Mouse (Mus musculus): ENCODE results near the gene Gm5737. TPM values are rescaled to one million over a fixed set of nuclear protein-coding genes. Genes with fewer than 3 reads are reported as not detected.

Gene Gm5737
- polyA plus RNA-seq, 1 experiment from 2014 or later, result not detected

- no peak for ATAC-seq (ENCODE audit: insufficient read depth)
- H3K4me3 ChIP-seq (replicated peaks), result no peak overlapping the region
- H3K27me3 ChIP-seq, result peaks cover 44% of the 10 kb centered on the region
- H3K27ac ChIP-seq (replicated peaks), result no peak overlapping the region
- no peaks in the 10 kb centered on the region for H3K9me3 ChIP-seq (replicated peaks)
- H3K36me3 ChIP-seq (replicated peaks), result no peaks in the 10 kb centered on the region
- H3K4me2 ChIP-seq, result no peak overlapping the region
- no peak overlapping the region for H3K9ac ChIP-seq
- 16% methylated on average over 3 of the region's 3 CpGs for WGBS (ENCODE audit: insufficient replicate concordance)
- peaks cover 18% of the 10 kb centered on the region for H3K4me1 ChIP-seq (replicated peaks)
Observed at GRCm38 (mm10) chr7:120826408-120826807, 14.2 kb downstream of the Gm5737 start.

- Histone ChIP-seq H3K4me1 (replicated peaks) (peaks cover 38% of the 10 kb centered on the region), H3K27me3 (peaks cover 53% of the 10 kb centered on the region), H3K27ac (replicated peaks) (peak overlapping the region; percentile 51), H3K4me2 (peak overlapping the region; percentile 99), H3K9me3 (replicated peaks) (no peaks in the 10 kb centered on the region), H3K9ac (peak overlapping the region; percentile 49), H3K4me3 (replicated peaks) (peak overlapping the region; percentile 66), H3K36me3 (replicated peaks) (no peaks in the 10 kb centered on the region)
- under 1% methylated on average over 46 of the region's 46 CpGs for whole genome bisulfite sequencing (ENCODE audit: insufficient replicate concordance)
- 0 out of 2 replicates have a peak, but pooled peaks have one; percentile 7 for ATAC-seq (ENCODE audit: insufficient read depth)
Observed at GRCm38 (mm10) chr7:120830431-120831381, 18.5 kb downstream of the Gm5737 start.

GRCm38 (mm10) chr7:120834426-120834825, 22.3 kb downstream of the Gm5737 start:
- peak overlapping the region; percentile 61 for H3K9ac ChIP-seq
- no peaks in the 10 kb centered on the region for H3K9me3 ChIP-seq (replicated peaks)
- WGBS (ENCODE audit: insufficient replicate concordance), result 15% methylated on average over 6 of the region's 6 CpGs
- peaks cover 49% of the 10 kb centered on the region for H3K4me1 ChIP-seq (replicated peaks)
- H3K36me3 ChIP-seq (replicated peaks), result no peaks in the 10 kb centered on the region
- ATAC-seq (ENCODE audit: insufficient read depth), result peak; percentile 55
- H3K27ac ChIP-seq (replicated peaks), result peak overlapping the region; percentile 90
- H3K4me3 ChIP-seq (replicated peaks), result peak overlapping the region; percentile 76
- peaks cover 29% of the 10 kb centered on the region for H3K27me3 ChIP-seq
- peak overlapping the region; percentile 83 for H3K4me2 ChIP-seq

- H3K36me3 ChIP-seq (replicated peaks), result no peaks in the 10 kb centered on the region
- H3K27ac ChIP-seq (replicated peaks), result peak overlapping the region; percentile 90
- peaks cover 24% of the 10 kb centered on the region for H3K27me3 ChIP-seq
- WGBS (ENCODE audit: insufficient replicate concordance), result 5% methylated on average over 14 of the region's 14 CpGs
- H3K9ac ChIP-seq, result peak overlapping the region; percentile 61
- H3K4me2 ChIP-seq, result peak overlapping the region; percentile 83
- H3K4me3 ChIP-seq (replicated peaks), result peak overlapping the region; percentile 76
- no peaks in the 10 kb centered on the region for H3K9me3 ChIP-seq (replicated peaks)
- ATAC-seq (ENCODE audit: insufficient read depth), result peak; percentile 83
- H3K4me1 ChIP-seq (replicated peaks), result peaks cover 46% of the 10 kb centered on the region
Observed at GRCm38 (mm10) chr7:120834863-120835372, 22.8 kb downstream of the Gm5737 start.

- Histone ChIP-seq H3K27ac (replicated peaks) (peak overlapping the region; percentile 90), H3K4me3 (replicated peaks) (peak overlapping the region; percentile 76), H3K9me3 (replicated peaks) (no peaks in the 10 kb centered on the region), H3K4me1 (replicated peaks) (peaks cover 43% of the 10 kb centered on the region), H3K36me3 (replicated peaks) (no peaks in the 10 kb centered on the region), H3K9ac (peak overlapping the region; percentile 71), H3K4me2 (peak overlapping the region; percentile 83), H3K27me3 (peaks cover 16% of the 10 kb centered on the region)
- ATAC-seq (ENCODE audit: insufficient read depth), result peak; percentile 82
- WGBS (ENCODE audit: insufficient replicate concordance), result under 1% methylated on average over 41 of the region's 41 CpGs
Observed at GRCm38 (mm10) chr7:120835449-120836359, 23.5 kb downstream of the Gm5737 start.

GRCm38 (mm10) chr7:120836361-120836760, 24.2 kb downstream of the Gm5737 start:
- Histone ChIP-seq H3K27me3 (peaks cover 9% of the 10 kb centered on the region), H3K36me3 (replicated peaks) (no peaks in the 10 kb centered on the region), H3K4me3 (replicated peaks) (peak overlapping the region; percentile 76), H3K27ac (replicated peaks) (peak overlapping the region; percentile 88), H3K4me2 (peak overlapping the region; percentile 83), H3K4me1 (replicated peaks) (peaks cover 41% of the 10 kb centered on the region), H3K9me3 (replicated peaks) (no peaks in the 10 kb centered on the region), H3K9ac (0 out of 2 replicates have a peak overlapping the region, but pooled peaks have one; percentile 35)
- WGBS (ENCODE audit: insufficient replicate concordance), result 6% methylated on average over 12 of the region's 12 CpGs
- ATAC-seq (ENCODE audit: insufficient read depth), result no peak

GRCm38 (mm10) chr7:120838436-120839160, 26.4 kb downstream of the Gm5737 start:
- no peak overlapping the region for H3K4me2 ChIP-seq
- WGBS (ENCODE audit: insufficient replicate concordance), result 61% methylated on average over 5 of the region's 5 CpGs
- no peak overlapping the region for H3K9ac ChIP-seq

GRCm38 (mm10) chr7:120839786-120840185, 27.6 kb downstream of the Gm5737 start:
- Histone ChIP-seq H3K4me1 (replicated peaks) (peaks cover 38% of the 10 kb centered on the region), H3K4me2 (no peak overlapping the region), H3K4me3 (replicated peaks) (no peak overlapping the region), H3K36me3 (replicated peaks) (peaks cover 3% of the 10 kb centered on the region), H3K9me3 (replicated peaks) (no peaks in the 10 kb centered on the region), H3K9ac (no peak overlapping the region), H3K27ac (replicated peaks) (no peak overlapping the region), H3K27me3 (no peaks in the 10 kb centered on the region)
- WGBS (ENCODE audit: insufficient replicate concordance), result 72% methylated on average over 2 of the region's 2 CpGs
- no peak for ATAC-seq (ENCODE audit: insufficient read depth)

More at GRCm38 (mm10) chr7:120838436-120839160, 26.4 kb downstream of the Gm5737 start:
- Histone ChIP-seq H3K4me1 (replicated peaks) (peaks cover 40% of the 10 kb centered on the region), H3K27ac (replicated peaks) (peak overlapping the region; percentile 38; the same call in 1 of the 2 replicates), H3K36me3 (replicated peaks) (no peaks in the 10 kb centered on the region), H3K27me3 (no peaks in the 10 kb centered on the region), H3K4me3 (replicated peaks) (no peak overlapping the region), H3K9me3 (replicated peaks) (no peaks in the 10 kb centered on the region)
- ATAC-seq (ENCODE audit: insufficient read depth), result no peak

- H3K36me3 ChIP-seq (replicated peaks), result peaks cover 28% of the 10 kb centered on the region
- H3K9me3 ChIP-seq (replicated peaks), result no peaks in the 10 kb centered on the region
- 3% methylated on average over 34 of the region's 35 CpGs for WGBS (ENCODE audit: insufficient replicate concordance)
- peak within 1 kb of the TSS; percentile 86 for H3K4me3 ChIP-seq (replicated peaks)
- peak within 1 kb of the TSS; percentile 82 for H3K4me2 ChIP-seq
- H3K4me1 ChIP-seq (replicated peaks), result peaks cover 55% of the 10 kb centered on the region
- peak within 1 kb of the TSS; percentile 97 for H3K27ac ChIP-seq (replicated peaks)
- no peaks in the 10 kb centered on the region for H3K27me3 ChIP-seq
- peak within 1 kb of the TSS; percentile 95 for H3K9ac ChIP-seq
- ATAC-seq (ENCODE audit: insufficient read depth), result peak; percentile 95
Observed at GRCm38 (mm10) chr7:120842345-120843036, 30.3 kb downstream of the Gm5737 start, which contains the start of gene Eef2k. Gene Eef2k, plus strand, starts transcription at chr7:120842831.

Data from liver, embryonic 15.5 days (tissue).